Comparison of ENCODE assay signal across 9 mouse cellular contexts in genomic region chr2:35983869-35984268, GRCm38 (mm10). TPM values are rescaled to one million over a fixed set of nuclear protein-coding genes. Genes with fewer than 3 reads are reported as not detected.
DNase-seq lines count a peak whose midpoint lies in the region; ATAC-seq lines count a peak whose summit lies in the region.
"Had no signal": no experiment of that assay in that cellular context is flagged by ENCODE, and none has a peak within 500 bp of the region (broad histone marks: within the 10 kb centered on the region; RNA-seq: fewer than 3 reads in every experiment).

No protein-coding gene starts in this region.

- peaks cover 12% of the 10 kb centered on the region for H3K4me1 ChIP-seq in limb, embryonic 10.5 days

- peak; percentile 57 for ATAC-seq in common myeloid progenitor, adult 5-6 weeks (replicated peaks; ENCODE audit: low read depth, poor library complexity, severe bottlenecking)

- H3K9me3 ChIP-seq in limb, embryonic 10.5 days (replicated peaks): no peaks in the 10 kb centered on the region
- H3K9me3 ChIP-seq: midbrain, embryonic 12.5 days had no signal

- peak; percentile 73 to 79 for DNase-seq in left cerebral cortex, adult 18-20 months (ENCODE audit: low spot score in 2 of 2)
- DNase-seq in left cerebral cortex, adult 11 months (ENCODE audit: low spot score): no peak
- DNase-seq in ZHBTc4 (ENCODE audit: low read depth, low spot score): peak; percentile 81
- peak; percentile 73 to 76 for DNase-seq in heart, postnatal 14 days
- peak; percentile 72 for DNase-seq in limb, embryonic 10.5 days (ENCODE audit: low spot score)
- peak; percentile 27 for DNase-seq in ovary, adult 18-20 months (ENCODE audit: low spot score)
- peak; percentile 55 for DNase-seq in thymus, postnatal 0 days (ENCODE audit: low spot score)

- intact Hi-C loops in heart, postnatal 14 days (cut with DNase I): loop anchor here (1.0 to 5.0 kb wide), 2 partner anchors 24 to 293 kb away; no protein-coding TSS in a partner anchor

- H3K36me3 ChIP-seq in limb, embryonic 10.5 days: no peaks in the 10 kb centered on the region
- H3K36me3 ChIP-seq: midbrain, embryonic 12.5 days had no signal

- H3K27ac ChIP-seq in limb, embryonic 10.5 days: no peak overlapping the region
- H3K27ac ChIP-seq: midbrain, embryonic 12.5 days had no signal

- H3K27me3 ChIP-seq in limb, embryonic 10.5 days (ENCODE audit: low read depth, poor library complexity, severe bottlenecking): peaks cover 41% of the 10 kb centered on the region

- H3K4me3 ChIP-seq in limb, embryonic 10.5 days: no peak overlapping the region
- H3K4me3 ChIP-seq: midbrain, embryonic 12.5 days had no signal

- 5% methylated on average over 7 of the region's 7 CpGs for WGBS in limb, embryonic 10.5 days

RNA-seq across cellular contexts. Expression of gene Ttll11, which starts 4.2 kb away (rescaled TPM):
- 10 to 100 TPM; 41.1 to 42.7 TPM for total RNA-seq in left cerebral cortex, adult 18-20 months (2021)
- total RNA-seq in common myeloid progenitor, adult 5-6 weeks (2017): 0.55 TPM in 1 of 2 replicates, not detected in the other
- 1 to 10 TPM; 1.3 to 1.9 TPM for total RNA-seq in heart, postnatal 14 days (2021)
- 0.65 TPM in 2 replicates for polyA plus RNA-seq in limb, embryonic 10.5 days (2016; fragmentation: Nextera tagmentation; extraction: Ambion mirVana)
- polyA plus RNA-seq in thymus, postnatal 0 days (2015; fragmentation: Nextera tagmentation; extraction: Ambion mirVana): 0.23 and 0.56 TPM in 2 replicates

Comparison
In these comparisons a context has a peak if more than half of its experiments do, and no peak if none do; other contexts are left out.
1. RNA of gene Ttll11, which starts 4.2 kb away (total RNA-seq): 41.1 to 42.7 TPM in left cerebral cortex, adult 18-20 months; 1.3 to 1.9 TPM in heart, postnatal 14 days and 0.55 TPM in common myeloid progenitor, adult 5-6 weeks; every median in the first group is over 10 times any median in the second.